Mouse (Mus musculus): ENCODE data around the gene Car3. TPM values are rescaled to one million over a fixed set of nuclear protein-coding genes. Genes with fewer than 3 reads are reported as not detected.
A peak's percentile ranks its signal among the peaks of the same experiment; 100 is the strongest.

Gene Car3
- total and polyA plus RNA-seq, 3 experiments: 1.7 to 4.9 TPM; not detected in 1

GRCm38 (mm10) chr3:14832766-14833165 is 30.5 kb upstream of the Car3 start:
- Histone ChIP-seq H3K4me3 (ENCODE audit: control insufficient read depth in 1 of 2, insufficient read depth in 1 of 2, low read depth in 2 of 2, low read length in 2 of 2) (no peak overlapping the region), H3K9ac (ENCODE audit: control insufficient read depth, low read depth, low read length, poor library complexity, severe bottlenecking) (no peak overlapping the region), H3K79me2 (ENCODE audit: control insufficient read depth, insufficient read depth, low read length, poor library complexity) (no peaks in the 10 kb centered on the region), H3K9me3 (replicated peaks; ENCODE audit: insufficient read depth, low read length) (no peaks in the 10 kb centered on the region), H3K27me3 (ENCODE audit: control insufficient read depth in 1 of 2, insufficient read depth in 2 of 2, low read length in 2 of 2) (no peaks in the 10 kb centered on the region), H3K36me3 (ENCODE audit: control insufficient read depth in 1 of 2, insufficient read depth in 2 of 2, low read length in 2 of 2) (no peaks in the 10 kb centered on the region; a peak in 1 of 4 replicates), H3K4me1 (ENCODE audit: control insufficient read depth in 1 of 2, insufficient read depth in 2 of 2, low read length in 2 of 2) (peaks cover 0 to 3% of the 10 kb centered on the region in 2 experiments; a peak in 2 of 4 replicates), H3K27ac (ENCODE audit: control insufficient read depth, low read depth, low read length) (no peak overlapping the region)
- peak; percentile 51 for DNase-seq (ENCODE audit: low read depth, low spot score)
- TF ChIP-seq CTCF (IDR thresholded peaks at IDR 0.05 in 2 of 3, conservative IDR thresholded peaks at IDR 0.05 in 1 of 3; ENCODE audit: control insufficient read depth in 1 of 3, insufficient read depth in 1 of 3, low read depth in 2 of 3, low read length in 3 of 3, poor library complexity in 1 of 3, severe bottlenecking in 1 of 3) (no peak), RCOR1 (IDR thresholded peaks at IDR 0.05; ENCODE audit: low read depth, low read length) (no peak), TCF12 (IDR thresholded peaks at IDR 0.05; ENCODE audit: low read depth, low read length) (no peak), HCFC1 (IDR thresholded peaks at IDR 0.05; ENCODE audit: low read depth, low read length) (no peak), ZC3H11A (IDR thresholded peaks at IDR 0.05; ENCODE audit: low read depth, low read length) (no peak), NELFE (IDR thresholded peaks at IDR 0.05; ENCODE audit: low read depth, low read length) (no peak), GABPA (IDR thresholded peaks at IDR 0.05; ENCODE audit: low read depth, low read length) (no peak), POLR2AphosphoS5 (IDR thresholded peaks at IDR 0.05; ENCODE audit: borderline replicate concordance, low read depth, low read length) (no peak), MAZ (IDR thresholded peaks at IDR 0.05; ENCODE audit: low read depth, low read length) (no peak), ZMIZ1 (IDR thresholded peaks at IDR 0.05; ENCODE audit: low read depth, low read length) (no peak), ZKSCAN1 (IDR thresholded peaks at IDR 0.05; ENCODE audit: low read depth, low read length) (no peak), USF1 (IDR thresholded peaks at IDR 0.05; ENCODE audit: low read depth, low read length) (no peak), MYC (IDR thresholded peaks at IDR 0.05; ENCODE audit: low read depth, low read length) (no peak)

- no peak overlapping the region for H3K9ac ChIP-seq (ENCODE audit: control insufficient read depth, low read depth, low read length, poor library complexity, severe bottlenecking)
- H3K79me2 ChIP-seq (ENCODE audit: control insufficient read depth, insufficient read depth, low read length, poor library complexity): no peaks in the 10 kb centered on the region
- no peak for DNase-seq (ENCODE audit: low read depth, low spot score)
- TF ChIP-seq POLR2AphosphoS5 (IDR thresholded peaks at IDR 0.05; ENCODE audit: borderline replicate concordance, low read depth, low read length) (no peak), JUND (IDR thresholded peaks at IDR 0.05; ENCODE audit: low read depth, low read length) (no peak), ZC3H11A (IDR thresholded peaks at IDR 0.05; ENCODE audit: low read depth, low read length) (no peak), TAL1 (IDR thresholded peaks at IDR 0.05; ENCODE audit: low read length) (no peak), ELF1 (IDR thresholded peaks at IDR 0.05; ENCODE audit: low read depth, low read length) (no peak)
- no peaks in the 10 kb centered on the region for H3K27me3 ChIP-seq (ENCODE audit: control insufficient read depth in 1 of 2, insufficient read depth in 2 of 2, low read length in 2 of 2)
- H3K4me1 ChIP-seq (ENCODE audit: control insufficient read depth in 1 of 2, insufficient read depth in 2 of 2, low read length in 2 of 2): peaks cover 0 to 3% of the 10 kb centered on the region in 2 experiments; a peak in 2 of 4 replicates
- no peak overlapping the region for H3K27ac ChIP-seq (ENCODE audit: control insufficient read depth, low read depth, low read length)
- no peaks in the 10 kb centered on the region for H3K9me3 ChIP-seq (replicated peaks; ENCODE audit: insufficient read depth, low read length)
- no peak overlapping the region for H3K4me3 ChIP-seq (ENCODE audit: control insufficient read depth in 1 of 2, insufficient read depth in 1 of 2, low read depth in 2 of 2, low read length in 2 of 2)
- H3K36me3 ChIP-seq (ENCODE audit: control insufficient read depth in 1 of 2, insufficient read depth in 2 of 2, low read length in 2 of 2): no peaks in the 10 kb centered on the region
Measured at GRCm38 (mm10) chr3:14838936-14839335, 24.4 kb upstream of the Car3 start.

All from MEL (cell line).